Mouse (Mus musculus) megakaryocyte progenitor cell, adult 5-6 weeks (primary cell): Measurements from ENCODE around the gene Ngfr. TPM values are rescaled to one million over a fixed set of nuclear protein-coding genes. Genes with fewer than 3 reads are reported as not detected.

Experiments
- ATAC-seq: replicated peaks from 2 replicates; pipeline ENCODE4 v1.8.0; 2016; ENCODE audit warnings: mild to moderate bottlenecking, moderate TSS enrichment, inconsistent platforms; ENCODE audit not compliant: poor library complexity
- total RNA-seq, 2 experiments: library from RNA; stranded (forward) in 1 of 2; stranded (reverse) in 1 of 2; fragments of 157-497, 149-512 nt in 1 of 2; fragments of 200-1000 nt in 1 of 2; gene quantifications; 2 replicates each; pipeline versions ENCODE4 v1.2.3 to v1.2.4; 2015 to 2017

Ngfr gene
- total RNA-seq, 2 experiments from 2014 or later: not detected

- no peak for ATAC-seq
Measured at GRCm38 (mm10) chr11:95567936-95568715, 19.4 kb downstream of the Ngfr start.

DNA sequence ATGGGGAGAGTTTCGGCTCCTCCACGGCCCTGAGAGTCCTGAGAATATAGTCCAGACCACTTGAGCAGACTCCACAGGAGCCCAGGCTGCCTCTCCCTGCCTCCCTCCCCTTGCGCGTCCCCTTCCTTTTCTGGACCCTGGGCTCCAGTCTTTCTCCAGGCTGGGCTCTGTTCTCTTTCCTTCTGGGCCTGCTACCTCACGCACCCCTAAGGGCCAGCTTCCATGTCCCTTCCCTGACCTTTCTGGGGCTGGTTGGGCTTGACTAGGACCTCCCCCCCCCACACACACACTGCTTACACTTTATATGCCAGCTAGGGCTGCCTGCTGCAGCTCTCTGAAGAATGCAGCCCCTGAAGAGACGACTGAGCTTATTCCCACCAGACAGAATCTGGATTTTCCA is 20.2 kb downstream of the Ngfr start:
- ATAC-seq: no peak

DNA sequence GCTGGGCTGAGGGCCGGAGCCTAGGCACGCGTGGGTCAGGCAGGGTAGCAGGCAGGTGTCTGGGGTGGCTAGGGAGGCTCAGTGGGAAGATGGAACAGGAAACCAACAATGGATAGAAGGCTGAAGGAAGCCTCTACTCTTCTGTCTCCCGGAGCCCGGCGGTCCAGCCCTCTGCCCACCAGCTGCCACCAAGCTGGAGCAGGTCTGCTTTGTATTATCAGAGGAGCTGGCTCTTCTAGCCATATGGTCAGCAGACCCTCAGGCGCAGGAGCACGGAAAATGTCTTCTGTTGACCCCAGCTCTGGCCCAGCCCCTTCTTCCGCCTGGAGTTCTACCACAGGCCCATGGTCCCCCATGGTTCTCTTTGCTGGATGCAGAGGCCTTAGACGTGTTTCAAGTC is 22.2 kb downstream of the Ngfr start:
- no peak for ATAC-seq

- no peak for ATAC-seq
Measured at GRCm38 (mm10) chr11:95563849-95564248, 23.7 kb downstream of the Ngfr start.

- ATAC-seq: no peak
Measured at GRCm38 (mm10) chr11:95560773-95561172, 26.8 kb downstream of the Ngfr start.

- ATAC-seq: no peak
Measured at GRCm38 (mm10) chr11:95559761-95560160, 27.8 kb downstream of the Ngfr start.

- no peak for ATAC-seq
Measured at GRCm38 (mm10) chr11:95557719-95558118, 29.8 kb downstream of the Ngfr start.

GRCm38 (mm10) chr11:95557032-95557431 is 30.5 kb downstream of the Ngfr start:
- ATAC-seq: no peak

- no peak for ATAC-seq
Measured at GRCm38 (mm10) chr11:95555279-95555678, 32.3 kb downstream of the Ngfr start.

GRCm38 (mm10) chr11:95550301-95551021 is 37.1 kb downstream of the Ngfr start:
- no peak for ATAC-seq

DNA sequence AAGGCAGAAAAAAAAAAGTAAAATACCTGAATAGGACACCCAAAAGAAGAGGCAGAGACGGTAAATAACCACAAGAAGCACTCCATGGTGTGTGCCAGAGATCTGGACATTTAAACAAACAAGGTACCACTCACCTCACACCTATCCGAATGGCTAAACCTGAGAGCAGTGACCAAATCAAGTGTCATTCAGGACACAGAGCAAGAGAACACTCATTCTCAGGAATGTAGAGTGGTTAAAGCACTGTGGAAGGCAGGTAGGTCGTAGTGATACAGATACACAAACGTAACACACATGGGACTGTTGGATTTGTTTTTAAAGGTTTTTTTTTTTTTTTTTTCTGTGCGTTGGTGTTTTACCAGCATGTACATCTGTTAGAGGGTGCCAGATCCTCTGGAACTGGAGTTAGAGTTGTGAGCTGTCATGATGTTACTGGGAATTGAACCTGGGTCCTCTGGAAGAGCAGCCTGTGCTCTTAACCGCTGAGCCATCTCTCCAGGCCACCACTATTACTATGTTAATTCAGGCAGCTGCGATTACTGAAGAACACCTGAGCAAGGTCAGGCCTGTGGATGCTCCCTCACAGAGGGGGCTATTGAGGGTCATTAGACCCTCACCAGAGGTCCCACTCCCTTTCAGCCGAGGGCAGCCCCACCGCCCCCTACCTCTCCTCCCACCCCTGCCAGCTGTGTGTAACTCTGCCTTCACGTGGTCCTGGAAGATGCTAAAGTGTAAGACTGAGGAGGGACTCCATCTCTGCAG is 41.3 kb downstream of the Ngfr start:
- no peak for ATAC-seq

DNA sequence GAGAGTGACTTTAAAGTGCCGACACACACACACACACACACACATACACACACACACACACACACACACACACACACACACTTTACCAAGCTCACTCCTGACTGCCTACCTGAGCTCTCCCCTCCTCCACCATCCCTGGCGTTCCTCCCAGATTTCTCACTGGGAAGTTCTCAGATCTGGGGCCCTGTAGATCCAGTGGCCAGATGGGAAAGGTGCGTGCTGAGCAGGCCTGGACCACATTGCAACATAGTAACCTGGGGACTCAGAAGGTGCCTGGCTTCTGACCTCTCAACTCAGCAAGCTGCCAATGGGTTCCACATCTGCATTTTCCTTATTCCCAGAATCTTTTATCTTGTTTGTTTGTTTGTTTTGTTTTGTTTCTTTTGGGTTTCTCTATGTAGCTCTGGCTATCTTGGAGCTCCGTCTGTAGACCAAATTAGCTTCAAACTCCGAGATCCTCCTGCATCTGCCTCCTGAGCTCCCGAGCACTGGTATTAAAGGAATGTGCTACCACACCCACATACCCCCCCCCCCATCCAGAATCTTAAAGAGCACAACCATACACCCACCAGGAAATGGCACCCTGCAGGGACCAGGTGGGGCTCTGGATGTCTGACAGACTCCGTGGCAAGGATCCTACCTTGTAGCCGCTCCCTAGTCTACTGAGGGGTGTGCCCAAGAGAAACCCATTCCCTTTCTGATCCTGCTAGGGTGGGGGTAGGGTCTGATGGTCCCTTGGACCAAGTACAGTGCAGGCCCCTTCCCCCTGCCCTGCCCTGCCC is 42.8 kb downstream of the Ngfr start:
- ATAC-seq: no peak

- no peak for ATAC-seq
Measured at GRCm38 (mm10) chr11:95540637-95541385, 46.7 kb downstream of the Ngfr start.

DNA sequence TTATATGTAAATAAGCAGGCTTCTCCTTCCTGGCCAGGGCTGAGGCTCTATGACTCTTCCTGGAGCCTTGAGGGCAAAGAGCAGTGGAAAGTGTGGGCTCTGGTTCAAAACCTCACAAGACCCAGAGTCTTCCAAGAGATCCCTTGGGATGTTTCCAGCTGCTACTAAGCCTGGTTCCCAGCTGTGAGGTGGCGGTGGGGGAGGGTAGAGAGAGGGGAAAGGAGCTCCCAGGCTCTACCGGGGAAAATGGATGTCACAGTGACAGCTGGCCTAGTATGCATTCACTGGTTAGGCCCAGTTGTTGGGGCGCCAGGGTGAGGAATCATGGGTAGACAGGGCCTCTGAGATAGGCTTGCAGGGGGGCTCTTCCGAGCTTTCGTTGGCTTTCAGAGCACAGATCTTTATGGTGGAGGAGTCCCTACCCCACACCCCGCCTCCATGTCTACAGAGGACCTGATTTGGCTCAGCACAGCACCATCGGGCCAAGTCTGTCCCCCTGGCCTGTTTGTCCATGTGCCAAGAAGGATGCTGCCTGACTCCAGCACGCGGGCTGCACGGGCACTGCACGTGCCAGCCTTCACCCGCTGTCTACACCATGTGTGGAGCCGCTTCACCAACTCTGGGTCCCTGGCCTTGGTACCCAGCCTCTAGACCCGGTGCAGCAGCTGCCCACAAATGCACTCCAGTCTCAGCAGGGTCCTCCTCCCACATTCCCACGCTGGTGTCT is 49.0 kb downstream of the Ngfr start:
- no peak for ATAC-seq

DNA sequence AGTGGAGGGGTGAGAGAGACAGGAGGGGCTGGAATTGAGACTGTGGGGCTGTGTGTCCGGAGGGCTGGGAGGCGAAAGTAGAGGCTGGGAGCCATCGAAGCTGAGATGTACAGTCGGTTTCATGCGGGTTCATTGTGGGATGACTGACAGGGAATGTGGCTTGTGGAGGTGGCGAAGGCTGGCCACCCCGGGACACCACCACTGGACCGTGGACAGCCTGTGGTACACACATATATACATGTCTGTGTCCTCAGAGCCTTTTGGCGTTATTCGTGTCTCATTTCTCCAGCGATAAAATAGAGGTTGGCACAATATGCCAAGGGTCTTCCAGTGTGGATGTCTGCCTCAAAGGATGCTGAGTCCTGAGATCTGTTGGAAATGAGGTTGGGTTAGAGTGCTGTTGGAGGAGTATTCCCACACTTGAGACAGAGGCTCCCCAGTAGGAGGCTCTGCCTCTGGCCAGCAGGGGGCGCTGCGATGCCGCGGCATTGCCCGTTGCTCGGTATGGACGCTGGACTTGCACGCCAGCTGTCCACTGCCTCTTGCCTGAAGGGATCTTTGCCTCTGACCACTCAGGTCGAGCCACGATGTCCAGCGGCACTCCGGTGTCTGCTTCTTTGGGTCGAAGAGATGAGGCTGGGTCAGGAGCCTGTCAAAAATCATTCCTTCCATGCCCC is 53.9 kb downstream of the Ngfr start:
- peak; percentile 78 for ATAC-seq

DNA sequence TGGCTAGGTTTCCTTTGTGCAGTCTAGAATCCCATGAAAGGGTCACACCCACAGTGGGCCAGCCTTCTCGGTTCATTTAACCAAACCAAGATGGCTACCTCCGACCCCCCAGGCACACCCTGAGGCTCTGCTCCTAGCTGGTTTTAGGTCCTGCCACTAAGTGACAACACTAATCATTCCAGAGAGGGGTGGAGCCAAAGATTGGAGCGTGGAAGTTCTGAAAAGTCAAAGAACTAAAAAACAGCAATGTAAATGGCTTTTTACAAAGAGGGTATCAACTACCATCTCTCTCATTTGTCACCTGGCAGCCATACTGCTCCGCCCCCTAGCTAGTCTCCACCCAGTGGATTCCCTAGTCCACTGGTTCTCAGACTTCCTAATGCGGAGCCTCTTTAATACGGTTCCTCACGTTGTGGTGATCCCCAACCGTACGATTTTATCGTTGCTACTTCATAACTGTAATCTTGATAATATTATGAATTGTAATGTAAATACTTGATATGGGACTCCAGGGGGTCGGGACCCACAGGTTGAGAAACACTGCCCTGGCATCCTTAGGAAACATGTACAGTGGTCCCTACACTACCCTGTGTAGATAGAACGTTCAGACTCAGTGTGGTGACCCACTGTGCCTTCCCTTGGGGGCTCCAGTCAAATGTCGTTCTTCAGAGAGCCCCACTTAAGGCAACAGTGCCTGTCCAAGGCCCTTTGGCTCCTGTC is 55.0 kb downstream of the Ngfr start:
- ATAC-seq: no peak

GRCm38 (mm10) chr11:95528231-95528630 is 59.3 kb downstream of the Ngfr start:
- ATAC-seq: no peak

GRCm38 (mm10) chr11:95527307-95527706 is 60.2 kb downstream of the Ngfr start:
- no peak for ATAC-seq
